Mouse (Mus musculus) midbrain, embryonic 13.5 days (tissue): ENCODE measurements around the gene Nlrp4e. TPM values are rescaled to one million over a fixed set of nuclear protein-coding genes. Genes with fewer than 3 reads are reported as not detected.
"Not testable (repeated sequence)": the region's sequence is repeated elsewhere in the genome, so short reads cannot be mapped to it uniquely, and the experiment has no call there.

Source experiments
- ATAC-seq: fragments of 200-750 bp; cut with Nextera tagmentation; 2 replicates; pipeline ENCODE4 v1.8.0; 2017; ENCODE audit warnings: mild to moderate bottlenecking, moderate TSS enrichment, moderate library complexity
- H3K27ac ChIP-seq: fragments of 300-500 bp; sonication (generic); 2 replicates; pipeline ENCODE4 v1.5.1; 2015; ENCODE audit warnings: inconsistent platforms, mild to moderate bottlenecking, moderate library complexity
- H3K27me3 ChIP-seq: fragments of 300-500 bp; sonication (generic); 2 replicates; pipeline ENCODE4 v1.6.1; 2015; ENCODE audit warnings: mild to moderate bottlenecking, inconsistent platforms
- H3K36me3 ChIP-seq: fragments of 300-500 bp; sonication (generic); 2 replicates; pipeline ENCODE4 v1.6.1; 2015; ENCODE audit warnings: mild to moderate bottlenecking, inconsistent platforms
- H3K4me1 ChIP-seq: fragments of 300-500 bp; sonication (generic); replicated peaks from 2 replicates; pipeline ENCODE4 v1.6.1; 2015; ENCODE audit warnings: inconsistent platforms
- H3K4me2 ChIP-seq: fragments of 300-500 bp; sonication (generic); replicated peaks from 2 replicates; pipeline ENCODE4 v1.6.1; 2015; ENCODE audit warnings: moderate library complexity, mild to moderate bottlenecking, inconsistent platforms
- H3K4me3 ChIP-seq: fragments of 300-500 bp; sonication (generic); replicated peaks from 2 replicates; pipeline ENCODE4 v1.5.1; 2015; ENCODE audit warnings: mild to moderate bottlenecking, inconsistent platforms
- H3K9ac ChIP-seq: fragments of 300-500 bp; sonication (generic); replicated peaks from 2 replicates; pipeline ENCODE4 v1.6.1; 2015; ENCODE audit warnings: mild to moderate bottlenecking, inconsistent platforms
- H3K9me3 ChIP-seq: fragments of 300-500 bp; sonication (generic); 2 replicates; pipeline ENCODE4 v1.6.1; 2016; ENCODE audit warnings: mild to moderate bottlenecking, inconsistent platforms
- WGBS: fragments of 180-500 bp; shearing (Covaris S2); methylation state at CpG from one replicate; pipeline ENCODE4 v1.1.7; 2015; 5-methylcytosine and 5-hydroxymethylcytosine counted together
- microRNA-seq: library from miRNA; unstranded; fragments of <30 nt; microRNA quantifications from one replicate; pipeline ENCODE4, GENCODE M21; 2016
- polyA plus RNA-seq: library from polyadenylated mRNA; unstranded; fragments of >200 nt; fragmentation: Nextera tagmentation; extraction: Ambion mirVana; gene quantifications from 2 replicates; pipeline ENCODE4 v1.2.1, GENCODE M21; 2015

Nlrp4e gene
- polyA plus RNA-seq = not detected in 2 replicates

- not testable (repeated sequence) for H3K36me3 ChIP-seq, ATAC-seq, H3K4me1 ChIP-seq, H3K27ac ChIP-seq, H3K4me2 ChIP-seq, H3K9ac ChIP-seq, H3K4me3 ChIP-seq, H3K27me3 ChIP-seq
- H3K9me3 ChIP-seq = peaks cover 18% of the 10 kb centered on the region; the same call in 1 of the 2 replicates
- 83% methylated on average over 3 of the region's 3 CpGs for WGBS
Observed at GRCm38 (mm10) chr7:23300892-23301291, at the start of gene Nlrp4e. TSS of gene Nlrp4e (plus strand) at chr7:23301192.

- not testable (repeated sequence) for H3K9ac ChIP-seq, H3K9me3 ChIP-seq, H3K4me3 ChIP-seq, H3K4me2 ChIP-seq, H3K27me3 ChIP-seq, ATAC-seq, H3K4me1 ChIP-seq, H3K27ac ChIP-seq, H3K36me3 ChIP-seq
- no CpG with 5 or more reads among the region's 2 CpGs for WGBS
Observed at GRCm38 (mm10) chr7:23251582-23251981, 49.4 kb upstream of the Nlrp4e start, which contains the start of gene Vmn1r166. TSS of gene Vmn1r166 (minus strand) at chr7:23251682.

GRCm38 (mm10) chr7:23278800-23279199 is 22.2 kb upstream of the Nlrp4e start, which contains the start of gene Gm6902:
TSS of gene Gm6902 (minus strand) at chr7:23278900.
- no CpG with 5 or more reads among the region's 2 CpGs for WGBS
- not testable (repeated sequence) for ATAC-seq, H3K36me3 ChIP-seq, H3K4me3 ChIP-seq, H3K4me1 ChIP-seq, H3K4me2 ChIP-seq, H3K27me3 ChIP-seq, H3K27ac ChIP-seq, H3K9me3 ChIP-seq, H3K9ac ChIP-seq

- not testable (repeated sequence) for H3K4me2 ChIP-seq, H3K4me1 ChIP-seq, H3K9ac ChIP-seq, H3K27ac ChIP-seq, H3K27me3 ChIP-seq, H3K4me3 ChIP-seq, ATAC-seq, H3K36me3 ChIP-seq
- 90% methylated on average over 13 of the region's 13 CpGs for WGBS
- peaks cover 46% of the 10 kb centered on the region for H3K9me3 ChIP-seq
Observed at GRCm38 (mm10) chr7:23358311-23358710, 57.3 kb downstream of the Nlrp4e start.

GRCm38 (mm10) chr7:23385589-23385988 is 84.6 kb downstream of the Nlrp4e start, which contains the start of gene Nlrp5:
TSS of gene Nlrp5 (plus strand) at chr7:23385889.
- ATAC-seq = no peak
- H3K27me3 ChIP-seq = no peaks in the 10 kb centered on the region
- H3K27ac ChIP-seq = no peak within 1 kb of the TSS
- H3K4me3 ChIP-seq = no peak within 1 kb of the TSS
- H3K4me2 ChIP-seq = no peak within 1 kb of the TSS
- no peaks in the 10 kb centered on the region for H3K4me1 ChIP-seq
- no peaks in the 10 kb centered on the region for H3K36me3 ChIP-seq
- H3K9me3 ChIP-seq = peaks cover 40% of the 10 kb centered on the region
- H3K9ac ChIP-seq = no peak within 1 kb of the TSS
- 76% methylated on average over 10 of the region's 10 CpGs for WGBS

Small RNA genes within 50 kb of the gene (microRNA-seq; reads per million reads assigned to microRNA genes)
- not detected for gene Gm25196

Other genes starting within 250 kb of the Nlrp4e start
- not detected in 2 replicates for gene Vmn1r163, start 245.7 kb upstream of the Nlrp4e start, polyA plus RNA-seq
- not detected in 2 replicates for gene Gm8720, start 233.7 kb upstream of the Nlrp4e start, polyA plus RNA-seq
- gene Gm10662, start 156.7 kb upstream of the Nlrp4e start, polyA plus RNA-seq = not detected in 2 replicates
- not detected in 2 replicates for gene Vmn1r165, start 83.9 kb upstream of the Nlrp4e start, polyA plus RNA-seq
- not detected in 2 replicates for gene Vmn1r166, start 49.5 kb upstream of the Nlrp4e start, polyA plus RNA-seq
- not detected in 2 replicates for gene Gm6902, start 22.3 kb upstream of the Nlrp4e start, polyA plus RNA-seq
- gene Nlrp5, start 84.7 kb downstream of the Nlrp4e start, polyA plus RNA-seq = not detected in 2 replicates
- gene Vmn1r167, start 206.0 kb downstream of the Nlrp4e start, polyA plus RNA-seq = not detected in 2 replicates
- not detected in 2 replicates for gene Vmn1r168, start 238.5 kb downstream of the Nlrp4e start, polyA plus RNA-seq